Mouse (Mus musculus): Measurements from ENCODE around the gene Hivep2.
A peak's percentile ranks its signal among the peaks of the same experiment; 100 is the strongest.

The Hivep2 gene

DNA sequence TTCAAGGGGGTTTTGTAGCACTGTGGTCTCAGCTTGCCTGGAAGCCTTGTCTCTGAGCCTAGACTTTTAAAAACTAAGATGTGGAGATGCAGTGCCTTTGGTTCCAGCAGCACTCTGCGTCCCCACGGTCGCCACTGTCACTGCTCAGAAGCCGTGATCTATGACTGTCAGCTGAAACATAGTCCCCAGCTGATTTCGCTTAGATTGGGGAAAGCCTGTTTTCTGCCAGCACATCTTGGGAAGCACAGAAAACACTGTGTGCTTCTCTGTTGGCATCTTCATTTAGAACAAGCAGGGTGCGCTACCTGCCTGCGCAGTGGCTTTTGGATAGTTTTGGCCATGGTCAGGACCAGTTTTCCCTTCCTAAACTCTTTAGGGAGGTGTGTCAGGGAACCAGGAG is 59.1 kb downstream of the Hivep2 start:
- DNase-seq, result no peak

GRCm38 (mm10) chr10:14027751-14028150 is 61.9 kb downstream of the Hivep2 start:
- DNase-seq, result no peak

DNA sequence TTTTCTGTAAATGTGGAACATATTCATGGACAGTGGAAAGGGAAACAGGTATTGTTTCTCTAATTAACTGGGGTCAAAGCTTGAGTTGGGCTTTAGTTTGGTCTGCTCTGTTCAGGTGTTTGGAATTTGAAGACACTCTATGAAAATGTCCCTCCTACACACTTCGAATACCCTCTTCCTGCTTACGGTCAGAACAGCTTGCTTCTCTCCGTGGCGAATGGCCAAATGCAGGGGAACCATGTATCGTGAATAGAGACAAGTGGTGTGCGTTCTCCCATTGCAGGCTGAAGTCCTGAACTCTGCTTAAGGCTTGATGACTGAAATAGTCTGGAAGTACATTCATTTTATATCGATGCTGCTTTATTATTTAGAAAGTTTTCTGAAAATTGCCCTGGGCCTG is 63.1 kb downstream of the Hivep2 start:
- DNase-seq, result no peak

GRCm38 (mm10) chr10:14030458-14031035 is 64.7 kb downstream of the Hivep2 start:
- no peak for DNase-seq

DNA sequence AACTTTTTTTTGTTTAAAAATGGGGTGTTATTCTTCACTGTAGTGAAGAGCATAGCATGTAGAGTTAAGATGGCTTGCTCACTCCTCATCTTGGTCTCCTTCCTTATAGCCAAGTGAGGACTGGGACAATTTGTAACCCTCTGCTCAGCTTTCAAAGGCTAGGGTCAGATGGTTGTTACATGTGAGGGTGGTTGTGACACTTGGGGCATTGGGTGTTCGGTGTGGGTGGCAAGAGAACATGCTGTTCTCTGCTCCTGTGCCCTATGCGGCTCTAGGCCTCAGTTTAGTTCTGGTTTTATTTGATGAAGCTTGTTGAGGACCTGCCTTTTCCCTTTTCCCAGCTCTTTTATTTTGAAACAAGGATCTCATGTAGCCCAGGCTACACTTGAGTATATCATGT is 66.7 kb downstream of the Hivep2 start:
- no peak for DNase-seq

DNA sequence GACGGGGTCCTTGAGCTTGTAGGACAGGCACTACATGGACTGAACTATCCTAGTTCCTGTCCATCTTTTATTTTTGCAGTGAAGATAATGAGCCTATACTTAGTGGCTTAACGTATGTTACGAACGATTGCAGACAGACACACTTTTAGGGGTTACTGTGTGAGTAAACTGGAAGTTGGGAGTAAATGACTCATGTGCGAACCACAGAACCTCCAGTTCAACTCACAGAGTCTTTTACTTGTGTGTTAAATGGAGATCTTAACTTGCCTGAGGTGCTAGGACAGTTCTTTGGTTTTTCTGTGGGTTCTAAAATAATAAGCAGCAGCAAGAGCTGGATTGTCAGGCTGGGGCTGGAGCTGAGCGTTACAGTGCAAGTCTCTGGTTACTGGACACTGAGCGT is 68.2 kb downstream of the Hivep2 start:
- no peak for DNase-seq

DNA sequence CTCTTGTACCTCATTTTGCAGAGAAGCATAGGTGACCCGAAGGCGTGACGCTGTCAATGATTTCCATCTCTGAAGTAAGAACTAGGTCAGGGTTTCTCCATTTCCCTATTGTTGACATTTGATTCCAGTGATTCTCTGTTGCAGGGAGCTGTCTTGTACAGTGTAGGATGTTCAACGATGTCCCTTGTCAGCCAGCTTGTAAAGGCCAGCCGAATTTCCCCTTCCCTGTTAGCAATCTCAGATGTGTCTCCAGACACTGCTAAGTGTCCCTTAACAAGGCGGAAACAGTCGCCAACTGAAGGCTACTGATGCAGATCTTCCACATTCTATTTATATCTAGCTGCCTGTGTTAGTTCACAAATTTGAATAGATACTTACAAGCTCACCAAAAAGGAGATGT is 68.9 kb downstream of the Hivep2 start:
- no peak for DNase-seq

GRCm38 (mm10) chr10:14035607-14036006 is 69.7 kb downstream of the Hivep2 start:
- DNase-seq, result no peak

- DNase-seq, result no peak
Measured at GRCm38 (mm10) chr10:14036472-14036871, 70.6 kb downstream of the Hivep2 start.

- DNase-seq, result no peak
Measured at GRCm38 (mm10) chr10:14037977-14038489, 72.2 kb downstream of the Hivep2 start.

DNA sequence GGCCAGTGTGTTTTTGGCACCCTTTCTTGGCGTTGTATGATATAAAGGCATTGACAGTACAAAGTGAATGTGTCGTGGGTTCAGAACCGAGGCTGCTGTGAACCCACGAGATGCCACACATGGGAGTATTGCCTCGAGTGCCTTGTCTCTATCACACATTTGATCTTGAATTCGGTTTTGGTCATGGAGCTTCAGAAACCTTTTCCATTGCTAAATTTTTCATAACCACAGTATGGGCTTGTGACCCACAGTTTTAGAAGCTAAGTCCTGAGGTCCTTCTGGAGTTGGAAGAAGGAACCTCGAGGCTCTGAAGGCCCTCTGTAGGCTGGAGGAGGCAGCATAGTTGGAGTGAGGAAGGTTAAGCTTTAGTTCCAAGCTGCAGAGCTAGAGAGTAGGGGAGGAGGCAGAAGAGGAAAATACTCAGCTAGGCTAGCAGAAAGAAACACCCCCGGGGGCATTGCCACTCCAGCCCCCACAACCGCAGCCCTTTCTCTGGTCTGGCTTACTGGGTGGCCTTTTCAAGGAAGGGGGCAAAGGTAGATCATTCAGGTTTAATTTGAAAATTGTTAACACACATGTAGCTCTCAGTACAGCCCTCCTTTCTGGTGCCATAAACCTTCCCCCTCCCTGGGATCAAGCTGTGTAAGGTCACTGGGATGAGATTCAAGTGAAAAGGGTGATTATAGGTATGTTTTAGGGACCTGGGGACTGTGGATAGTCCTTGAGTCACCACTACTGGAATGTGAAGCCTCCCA is 75.0 kb downstream of the Hivep2 start:
- no peak for DNase-seq

- no peak for DNase-seq
Measured at GRCm38 (mm10) chr10:14041606-14042005, 75.7 kb downstream of the Hivep2 start.

GRCm38 (mm10) chr10:14042539-14043348 is 76.9 kb downstream of the Hivep2 start:
- DNase-seq, result no peak

DNA sequence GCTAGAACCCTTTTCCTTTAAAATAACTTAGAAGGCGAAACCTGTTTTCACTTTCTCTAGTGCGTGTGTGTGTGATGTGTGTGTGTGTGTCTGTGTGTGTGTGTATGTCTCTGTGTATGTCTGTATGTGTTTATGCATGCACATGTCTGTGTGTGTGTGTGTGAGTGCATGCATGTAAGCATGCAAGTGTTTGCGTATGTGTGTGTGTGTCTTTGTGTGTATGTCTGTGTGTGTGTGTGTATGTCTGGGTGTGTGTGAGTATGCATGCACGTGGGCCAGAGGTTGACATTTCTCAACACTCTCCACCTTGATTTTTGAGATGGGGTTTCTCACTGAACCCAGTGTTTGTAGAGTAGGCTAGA is 77.5 kb downstream of the Hivep2 start:
- DNase-seq, result no peak

DNA sequence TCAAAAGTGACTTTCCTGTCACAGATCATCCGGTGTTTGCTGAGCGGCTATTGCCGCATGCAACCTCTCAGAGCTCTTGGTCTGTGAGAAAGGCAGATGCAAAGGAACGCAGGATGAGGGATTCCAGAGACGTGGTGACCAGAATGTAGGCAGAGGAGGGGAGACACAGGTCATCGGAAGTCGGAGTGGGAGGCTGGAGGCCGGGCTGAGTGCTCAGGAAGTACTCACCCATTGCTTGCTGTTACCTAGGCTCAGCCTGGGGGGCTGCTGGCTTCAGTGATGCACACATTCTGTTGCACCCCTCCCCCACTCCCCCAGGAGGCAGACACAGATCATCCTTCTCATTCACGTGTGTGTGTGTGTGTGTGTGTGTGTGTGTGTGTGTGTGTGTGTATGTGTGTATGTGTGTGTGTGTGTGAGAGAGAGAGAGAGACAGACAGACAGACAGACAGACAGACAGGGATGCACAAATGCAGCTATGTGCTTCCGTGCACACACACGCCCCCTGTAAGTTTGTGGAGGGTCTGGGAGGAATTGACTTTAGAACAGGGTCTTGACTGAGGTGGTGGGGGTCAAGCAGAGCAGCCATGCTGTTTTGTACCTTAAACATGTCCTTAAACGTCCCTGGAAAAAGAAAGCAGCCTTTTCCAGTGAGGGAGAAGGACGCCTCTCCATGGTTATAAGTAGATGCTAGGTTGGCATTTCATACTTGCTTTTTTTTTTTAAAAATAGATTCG is 78.3 kb downstream of the Hivep2 start:
- no peak for DNase-seq

DNA sequence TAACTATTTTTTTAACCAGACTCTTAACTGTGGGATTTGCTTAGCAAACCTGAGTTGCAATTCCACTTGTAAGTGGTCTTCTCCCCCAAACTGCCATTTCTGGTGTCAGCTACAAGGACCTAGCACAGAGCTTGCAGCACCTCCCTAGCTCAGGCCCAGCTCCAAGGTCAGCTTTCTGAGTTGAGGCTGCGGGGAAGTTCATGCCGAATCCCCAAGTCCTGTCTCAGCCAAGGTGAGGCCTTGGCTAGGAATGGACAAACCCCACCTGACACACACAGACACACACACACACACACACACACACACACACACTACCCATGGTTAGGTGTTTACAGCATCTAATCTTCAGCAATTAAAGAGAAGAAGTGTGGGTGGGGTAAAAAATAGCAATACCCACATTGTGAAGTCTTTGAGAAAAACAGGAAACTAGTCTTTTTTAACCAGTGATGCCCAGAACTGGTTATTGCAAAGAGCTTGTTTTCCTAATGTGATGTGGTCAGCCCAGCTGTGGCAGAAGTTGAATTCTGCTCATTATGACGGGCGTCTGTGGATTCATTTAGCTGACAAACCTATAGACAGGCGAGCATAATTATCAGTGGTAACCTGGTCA is 79.0 kb downstream of the Hivep2 start:
- no peak for DNase-seq

- no peak for DNase-seq
Measured at GRCm38 (mm10) chr10:14045745-14046144, 79.9 kb downstream of the Hivep2 start.

- peak; percentile 47 for DNase-seq
Measured at GRCm38 (mm10) chr10:14046171-14046651, 80.3 kb downstream of the Hivep2 start.

DNA sequence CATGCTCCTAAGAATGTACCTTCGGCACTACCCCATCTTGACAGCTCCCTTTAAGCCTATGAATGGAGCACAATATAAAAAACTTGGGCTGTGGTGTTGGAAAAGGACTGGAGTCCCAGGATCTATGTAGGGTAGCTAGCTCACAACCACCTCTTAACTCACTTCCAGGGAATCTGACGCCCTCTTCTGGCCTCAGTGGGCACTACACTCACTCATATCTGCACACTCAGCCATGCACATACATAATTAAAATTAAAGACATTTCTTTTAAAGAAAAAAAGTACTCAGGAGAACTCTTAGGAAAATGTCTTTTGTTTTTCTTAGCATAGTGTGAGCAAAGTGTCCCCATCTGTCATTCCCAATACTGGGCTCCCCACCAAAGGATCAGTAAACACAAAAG is 81.1 kb downstream of the Hivep2 start:
- no peak for DNase-seq

DNA sequence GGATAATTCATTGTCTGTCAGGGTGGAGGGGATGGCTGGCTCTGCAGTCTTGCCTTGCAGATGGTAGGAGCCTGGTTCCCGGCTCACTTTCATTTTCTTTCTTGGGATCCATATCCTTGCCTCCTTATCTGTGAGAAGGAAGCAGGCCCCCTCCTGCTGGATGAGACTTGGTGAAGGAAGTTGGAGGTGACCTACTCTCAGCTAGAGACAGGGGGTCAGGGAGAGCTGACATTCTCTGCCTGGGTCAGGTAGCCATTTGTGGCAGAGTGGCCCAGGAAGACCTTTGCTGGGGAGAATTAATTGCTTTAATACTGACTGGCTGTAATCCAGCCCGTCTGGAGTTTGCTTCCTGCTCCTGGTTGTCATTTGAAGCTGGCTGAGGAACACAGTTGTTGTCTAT is 81.8 kb downstream of the Hivep2 start:
- DNase-seq, result no peak

DNA sequence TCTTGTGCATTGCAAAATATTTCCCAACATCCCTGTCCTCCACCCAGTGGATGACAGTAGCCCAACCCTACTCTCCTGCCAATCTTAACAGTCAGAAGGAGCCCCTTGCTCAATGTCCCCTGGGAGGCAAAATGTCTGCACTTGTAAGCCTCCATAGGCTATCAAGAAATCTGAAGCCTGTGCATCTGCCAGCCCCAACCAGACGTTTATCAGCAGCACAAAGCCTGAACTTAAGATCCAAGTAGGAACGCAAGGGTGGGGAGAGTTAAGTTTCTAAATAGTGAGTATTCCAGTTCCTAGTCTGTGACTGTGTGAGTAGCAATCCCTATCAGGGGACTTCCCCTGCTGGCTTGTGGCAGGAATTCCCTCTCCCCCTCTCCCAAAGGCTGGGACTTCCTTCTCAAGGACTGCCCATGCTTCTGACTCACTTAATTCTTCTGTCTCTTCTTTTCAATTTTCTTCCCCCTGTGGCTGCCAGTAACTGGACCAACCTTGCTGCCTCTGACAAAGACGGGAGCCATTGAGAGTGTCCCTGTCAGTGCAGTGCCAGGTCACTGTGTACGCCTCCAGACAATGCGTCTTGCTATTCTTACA is 82.5 kb downstream of the Hivep2 start:
- no peak for DNase-seq

- DNase-seq, result no peak
Measured at GRCm38 (mm10) chr10:14048916-14049445, 83.1 kb downstream of the Hivep2 start.
